Mouse (Mus musculus) brain, embryonic 14.5 days (tissue): ENCODE results near the gene Gm4133.
"Not testable (repeated sequence)": the region's sequence is repeated elsewhere in the genome, so short reads cannot be mapped to it uniquely, and the experiment has no call there.

Experiments
- CTCF ChIP-seq: fragments of 200-500 bp; IDR thresholded peaks from 2 replicates; pipeline ENCODE4 v1.5.1; 2012; ENCODE audit warnings: inconsistent platforms, mild to moderate bottlenecking, moderate library complexity, borderline replicate concordance; ENCODE audit not compliant: insufficient read depth, insufficient read length; ENCODE audit errors: extremely low read depth
- POLR2A ChIP-seq: fragments of 200-500 bp; IDR thresholded peaks from 2 replicates; pipeline ENCODE4 v1.6.1; 2012; ENCODE audit warnings: mild to moderate bottlenecking, inconsistent platforms, borderline replicate concordance; ENCODE audit not compliant: poor library complexity, insufficient read depth, insufficient read length, severe bottlenecking; ENCODE audit errors: extremely low read depth

DNA sequence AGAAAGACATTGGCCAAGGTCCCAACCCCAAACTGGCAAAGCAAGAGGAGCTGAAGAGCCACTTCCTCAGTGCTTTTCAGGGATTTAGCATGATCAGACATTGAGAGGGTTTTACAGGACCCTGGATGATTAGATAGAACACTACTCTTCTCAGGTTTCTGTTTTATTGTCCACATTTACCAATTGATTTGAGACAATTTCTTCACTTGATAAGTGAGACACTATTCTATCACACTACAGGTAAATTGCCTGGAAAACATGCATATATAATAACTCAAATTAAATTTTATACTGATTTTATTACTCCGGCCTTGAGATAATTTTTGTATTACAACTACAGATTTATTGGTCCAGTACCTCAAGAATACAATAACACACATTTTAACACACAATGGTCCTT is 41.4 kb upstream of the Gm4133 start, which contains the start of gene Gm5728:
- TF ChIP-seq POLR2A, CTCF: not testable (repeated sequence)
